Mouse (Mus musculus) megakaryocyte, embryonic 14.5 days (primary cell): ENCODE measurements around the gene Dhrs3.

Source experiments
- FLI1 ChIP-seq: IDR thresholded peaks from 2 replicates; pipeline ENCODE4 v1.6.1; 2012; ENCODE audit warnings: low read length, inconsistent platforms, mixed read lengths
- GATA1 ChIP-seq: IDR thresholded peaks from 3 replicates; pipeline ENCODE4 v1.6.1; 2012; ENCODE audit warnings: mixed read lengths, low read length, inconsistent platforms, borderline replicate concordance

DNA sequence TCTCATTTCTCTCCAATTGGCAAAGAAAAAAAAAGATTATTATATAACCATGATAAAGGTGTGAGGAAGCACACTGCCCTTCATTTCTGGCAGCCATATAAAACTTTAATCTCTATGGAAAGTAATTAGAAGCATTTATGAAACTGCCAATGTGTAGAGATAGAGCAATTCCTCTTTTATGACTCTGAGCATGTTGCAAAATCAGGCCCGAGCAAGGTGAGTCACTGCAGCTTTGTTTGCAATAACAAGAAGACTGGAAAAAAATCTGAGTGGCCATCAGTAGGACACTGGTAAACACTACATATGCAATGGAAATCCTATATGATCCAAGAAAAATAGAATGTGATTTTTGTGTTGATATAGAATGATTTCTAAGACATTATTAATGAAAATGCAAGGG is 63.2 kb downstream of the Dhrs3 start:
- TF ChIP-seq GATA1 (no peak), FLI1 (no peak)
